Mouse (Mus musculus) stomach, adult 2 months (tissue): ENCODE measurements around the gene Zfp784. TPM values are rescaled to one million over a fixed set of nuclear protein-coding genes. Genes with fewer than 3 reads are reported as not detected.

ENCODE experiments used
- polyA plus RNA-seq: library from polyadenylated mRNA; depleted of rRNA; stranded (reverse); fragments of >200 nt; gene quantifications from 2 replicates; pipeline ENCODE4 v1.2.3, GENCODE M21; 2012; rRNA removed

The Zfp784 gene
- polyA plus RNA-seq: 2.6 and 2.8 TPM in 2 replicates

DNA sequence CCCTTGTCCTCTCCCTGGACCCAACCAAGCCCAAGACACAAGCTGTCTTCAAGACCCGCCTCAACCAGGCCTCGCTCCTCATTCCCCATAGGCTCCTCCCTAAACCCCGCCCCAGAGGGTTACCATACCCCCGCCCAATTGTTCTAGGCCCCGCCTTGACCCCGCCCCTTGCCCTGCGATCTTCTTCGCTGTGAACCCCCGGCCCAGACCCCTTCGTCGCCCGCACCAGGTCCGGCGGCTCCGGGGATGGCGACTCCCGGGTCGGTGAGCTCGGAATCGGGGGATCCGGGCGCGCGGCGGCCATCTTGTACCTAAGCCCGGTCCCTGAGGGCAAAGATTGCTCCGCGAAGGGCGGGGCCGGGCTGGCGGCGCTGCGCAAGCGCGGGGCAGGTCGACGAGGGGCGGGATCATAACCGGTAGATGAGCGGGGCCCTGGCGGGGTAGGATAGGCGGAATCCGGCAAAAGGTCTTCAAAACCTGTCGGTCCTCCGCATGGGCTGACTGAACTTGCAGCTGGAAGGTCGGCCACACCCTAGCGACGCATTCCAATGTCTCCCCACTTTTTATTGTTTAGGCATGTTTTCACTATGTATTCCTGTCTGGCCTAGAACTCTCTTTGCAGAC, at the start of gene Zfp784:
Zfp784 (minus strand) TSS at position 338 of the 624 bp plus-strand sequence.

DNA sequence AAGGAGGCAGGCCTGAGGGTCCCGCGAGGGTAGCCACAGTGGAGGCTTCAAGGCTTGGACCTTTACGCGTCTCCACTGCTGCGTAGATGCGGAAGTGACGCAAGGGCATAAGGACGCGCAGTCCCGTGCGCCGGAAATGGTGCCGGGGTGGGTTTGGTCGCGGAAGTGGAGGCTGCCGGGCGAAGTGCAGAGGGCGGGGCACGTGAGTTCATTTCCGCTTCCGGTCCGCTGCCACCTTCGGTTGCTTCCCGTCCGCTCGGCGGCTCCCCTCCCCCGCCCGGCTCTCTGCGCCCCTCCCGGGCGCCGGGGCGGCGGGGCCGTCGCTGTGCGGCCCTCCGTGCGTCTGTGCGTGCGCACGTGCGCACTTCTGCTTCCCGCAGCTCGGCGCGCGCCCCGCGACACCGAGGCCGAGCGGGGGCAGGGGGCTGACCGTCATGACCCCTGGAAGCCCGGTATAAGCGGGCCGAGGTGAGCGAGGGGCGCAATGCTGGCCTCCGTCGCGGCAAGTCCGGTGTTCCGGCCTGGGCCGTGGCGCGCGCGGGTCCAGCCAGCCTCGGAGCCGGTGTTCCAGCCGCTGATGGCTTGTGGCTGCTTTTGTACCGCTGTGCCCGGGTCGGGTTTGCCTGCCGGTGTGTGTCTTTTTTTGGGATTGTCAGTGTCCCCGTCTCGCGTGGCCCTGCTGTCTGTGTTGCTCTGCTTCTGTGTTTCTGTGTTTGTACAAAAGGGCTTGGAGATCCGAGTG, 41.9 kb upstream of the Zfp784 start, which contains the start of gene Epn1:
Epn1 (plus strand) TSS at position 226 of the 742 bp plus-strand sequence.

DNA sequence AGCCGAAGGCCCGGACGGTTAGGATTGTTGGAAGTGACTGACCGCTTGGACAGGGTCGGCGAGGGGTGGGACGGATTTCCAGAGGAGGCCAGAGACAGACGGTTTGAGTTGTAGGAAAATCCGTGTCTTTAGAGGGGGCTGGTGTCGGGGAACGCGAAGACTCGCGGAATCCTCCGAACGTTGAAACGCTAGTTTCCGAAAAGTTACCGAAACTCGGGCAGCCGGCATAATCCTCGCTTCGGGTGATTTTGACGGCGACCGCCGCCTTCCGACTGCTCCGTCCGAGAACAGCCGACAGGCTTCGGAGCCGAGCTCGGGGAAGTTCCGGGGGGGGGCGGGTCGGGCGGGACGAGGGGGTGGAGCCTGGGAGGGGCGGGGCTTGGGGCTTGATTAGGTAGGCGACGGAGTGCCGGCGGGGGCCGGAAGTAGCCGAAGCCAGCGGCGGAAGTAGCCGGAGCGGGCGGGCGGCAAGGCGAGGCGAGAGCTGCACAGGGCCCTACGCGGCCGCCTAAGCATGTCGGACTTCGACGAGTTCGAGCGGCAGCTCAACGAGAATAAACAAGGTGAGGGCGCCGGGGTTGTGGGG, 23.6 kb upstream of the Zfp784 start, which contains the start of gene U2af2:
U2af2 (plus strand) TSS at position 370 of the 586 bp plus-strand sequence.

DNA sequence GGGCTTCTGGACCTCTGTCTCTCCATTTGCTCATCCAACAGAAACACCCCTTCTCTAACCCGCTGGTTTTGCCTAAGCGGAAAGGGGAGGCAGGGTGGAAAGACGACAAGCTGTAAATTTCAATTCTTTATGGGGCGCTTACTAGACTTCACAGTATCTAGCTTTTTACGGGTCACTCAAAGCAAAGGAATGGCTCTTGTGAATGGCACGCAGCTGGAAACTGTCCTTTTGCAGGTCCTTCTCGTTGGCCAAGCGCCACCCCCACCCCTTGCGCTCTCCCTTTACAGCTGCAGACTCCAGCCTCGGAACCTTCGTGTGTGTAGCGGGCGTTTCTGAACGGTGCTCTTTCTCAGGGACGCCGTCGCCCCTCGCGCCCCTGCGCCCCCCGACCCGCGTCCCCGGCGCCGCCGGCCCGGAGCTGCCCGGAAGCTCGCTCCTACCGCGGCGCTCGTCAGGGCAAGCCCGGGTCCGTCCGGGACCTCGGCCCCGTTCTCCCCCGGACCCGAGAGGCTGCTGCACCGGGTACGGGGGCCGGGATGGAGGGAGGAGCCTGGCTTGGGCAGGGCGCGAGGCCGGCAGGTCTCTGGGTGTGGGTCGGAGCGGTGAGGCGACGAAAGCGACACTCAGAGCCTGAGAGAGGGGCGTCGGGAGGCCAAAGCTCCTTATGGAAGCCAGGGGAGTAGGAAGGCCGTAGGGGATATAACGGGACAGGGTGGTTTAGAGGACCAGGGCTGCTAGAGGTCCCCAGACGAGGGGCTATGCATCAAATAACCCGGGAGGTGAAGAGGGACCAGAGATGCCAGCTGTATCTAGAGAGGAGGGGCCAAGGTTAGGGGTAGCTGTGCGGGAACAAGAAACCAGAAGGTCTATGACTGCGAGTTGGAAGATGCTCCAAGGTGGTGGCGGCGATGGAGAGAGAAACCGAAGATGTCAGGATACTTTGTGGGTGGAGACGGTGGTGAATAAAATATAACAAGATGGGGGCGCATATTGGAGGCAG, 13.2 kb upstream of the Zfp784 start, which contains the start of gene Zfp580:
Zfp580 (plus strand) TSS at position 346 of the 1,000 bp plus-strand sequence.

DNA sequence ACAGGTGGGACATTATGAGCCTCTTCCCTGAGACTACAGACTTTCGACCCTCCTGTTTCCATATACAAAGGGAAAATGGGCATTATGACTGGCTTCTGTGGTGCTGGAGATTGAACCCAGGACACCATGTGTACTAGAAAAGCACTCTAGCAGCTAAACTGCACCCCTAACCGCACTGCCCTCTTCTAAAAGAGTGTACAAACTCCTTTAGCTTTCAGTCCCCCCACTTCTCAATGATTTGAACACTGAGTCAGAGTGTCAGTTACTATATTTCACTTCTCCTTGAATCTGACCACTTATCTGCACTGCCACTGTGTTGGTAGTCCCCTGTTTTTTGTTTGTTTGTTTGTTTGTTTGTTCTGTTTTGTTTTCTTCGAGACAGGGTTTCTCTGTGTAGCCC, 4.4 kb downstream of the Zfp784 start, which contains the start of gene 4632433K11Rik:
4632433K11Rik (plus strand) TSS at position 301 of the 400 bp plus-strand sequence.

DNA sequence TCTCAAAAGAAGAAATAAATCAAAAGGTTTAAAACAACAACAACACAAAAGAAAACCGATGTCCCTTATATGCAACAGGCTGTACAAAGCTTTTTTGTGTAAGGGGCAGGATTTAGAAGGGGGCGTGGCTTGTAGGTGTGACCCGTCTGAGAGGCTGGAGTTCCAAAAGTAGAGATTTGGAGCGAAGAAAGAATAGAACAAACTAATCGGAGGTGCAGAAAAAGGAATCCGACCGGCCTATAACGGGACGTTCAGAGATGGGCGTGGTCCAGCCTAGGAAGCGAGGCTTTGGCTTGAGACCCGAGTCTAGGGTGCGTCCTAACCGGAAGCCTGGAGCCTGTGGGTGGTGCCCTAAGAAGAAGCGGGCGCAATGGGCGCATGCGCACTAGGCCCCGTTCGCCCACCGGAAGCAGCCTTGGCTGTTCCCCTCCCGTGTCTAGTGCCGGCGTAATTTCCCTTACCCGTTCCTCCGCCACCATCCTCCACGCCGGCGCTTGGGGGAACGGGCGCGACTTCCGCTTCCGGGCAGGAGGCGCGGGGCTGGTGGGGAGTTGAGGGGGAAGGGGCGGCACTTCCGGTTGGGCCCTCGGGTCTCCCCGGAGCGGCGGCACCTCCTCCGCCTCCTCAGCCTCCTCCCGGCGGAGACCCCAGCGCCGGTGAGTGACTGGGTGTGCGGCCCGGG, 18.1 kb downstream of the Zfp784 start, which contains the start of the genes Zfp865 and Ccdc106:
Zfp865 (plus strand) TSS at position 377 of the 682 bp plus-strand sequence.
Ccdc106 (plus strand) TSS at position 554 of the 682 bp plus-strand sequence.

DNA sequence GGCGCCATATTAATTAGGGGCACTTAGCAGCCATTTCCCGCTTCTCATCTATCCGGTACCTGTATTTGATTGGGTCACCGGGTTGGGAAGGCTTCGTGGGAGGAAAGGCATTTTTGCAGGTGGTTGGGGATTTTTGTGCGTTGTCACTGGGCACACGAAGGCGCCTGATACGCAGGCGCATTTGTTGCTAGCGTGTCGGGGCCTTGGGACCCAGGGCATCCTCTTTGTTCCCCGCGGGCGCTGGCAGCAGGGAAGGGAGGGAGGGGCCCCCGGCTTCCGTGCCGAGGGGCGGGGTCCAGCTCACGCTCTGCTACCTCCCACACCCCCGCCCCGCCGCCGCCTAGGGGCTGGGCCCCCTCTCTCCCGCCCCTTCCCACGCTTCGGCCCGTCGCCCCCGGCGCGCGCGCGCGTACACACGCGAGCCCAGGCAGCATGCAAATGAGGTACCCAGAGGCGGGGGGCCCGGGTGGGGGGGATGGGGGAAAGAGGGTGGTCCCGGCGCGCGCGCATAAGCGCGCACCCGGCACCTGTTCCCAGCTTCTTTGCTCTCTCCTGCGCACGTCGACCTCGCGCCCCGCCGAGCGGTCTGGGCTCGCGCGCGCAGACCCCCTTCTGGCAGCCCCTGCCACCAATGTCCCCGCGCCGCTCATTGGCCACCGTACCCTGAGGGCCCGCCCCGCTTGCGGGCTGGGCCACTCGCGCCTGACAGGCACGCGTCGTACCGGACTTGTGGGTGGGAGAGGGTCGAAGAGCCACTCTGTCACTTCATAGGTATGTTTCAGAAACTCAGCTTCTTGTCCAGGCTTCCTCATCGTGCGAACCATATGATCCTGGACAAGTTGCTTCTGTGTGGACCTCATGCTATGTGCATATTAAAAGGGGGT, 22.9 kb downstream of the Zfp784 start, which contains the start of gene Gm44973:
Gm44973 (plus strand) TSS at position 379 of the 884 bp plus-strand sequence.

DNA sequence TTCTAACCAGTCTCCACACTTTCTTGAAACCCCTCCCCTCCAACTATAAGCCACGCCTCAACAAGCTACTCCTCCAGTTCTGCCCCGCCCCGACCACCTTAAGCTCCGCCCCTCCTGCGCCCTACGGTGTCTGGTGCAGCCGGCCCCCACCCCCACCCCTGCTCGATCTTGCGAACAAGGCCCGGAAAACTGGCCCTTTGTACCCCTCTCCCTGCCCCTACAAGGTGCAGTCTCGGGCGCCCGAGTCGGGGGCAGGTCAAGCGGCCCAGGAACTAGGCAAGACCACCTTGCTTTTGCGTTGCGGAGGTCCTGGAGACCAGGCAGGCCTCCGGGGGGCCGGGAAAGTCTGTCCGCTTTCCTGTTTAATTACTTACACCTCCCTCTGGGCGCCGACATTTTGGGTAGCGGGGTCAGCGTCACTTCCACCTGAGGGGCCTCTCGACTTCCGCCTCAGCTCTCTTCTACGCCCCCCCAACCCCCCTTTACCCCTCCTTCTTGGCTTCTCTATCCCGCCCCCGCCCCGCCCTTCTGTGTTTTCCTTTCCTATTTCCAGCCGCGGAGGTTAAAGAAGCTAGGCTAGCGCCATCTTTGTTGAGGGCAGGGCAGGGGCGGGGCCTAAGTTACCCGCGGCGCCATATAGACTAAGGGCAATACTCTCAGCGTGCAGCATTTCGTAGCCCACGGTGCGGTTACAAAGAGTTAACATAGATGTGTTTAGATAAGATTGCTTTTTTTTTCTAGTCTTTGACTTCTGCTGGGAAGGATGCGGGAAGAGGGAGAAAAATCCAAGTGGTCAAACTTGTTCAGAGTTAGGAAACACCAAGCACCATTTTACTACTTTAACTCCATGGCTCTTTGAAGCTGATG, 23.8 kb downstream of the Zfp784 start, which contains the start of the genes Zfp524 and Fiz1:
Zfp524 (plus strand) TSS at position 165 of the 867 bp plus-strand sequence.
Fiz1 (minus strand) TSS at position 447 of the 867 bp plus-strand sequence.

DNA sequence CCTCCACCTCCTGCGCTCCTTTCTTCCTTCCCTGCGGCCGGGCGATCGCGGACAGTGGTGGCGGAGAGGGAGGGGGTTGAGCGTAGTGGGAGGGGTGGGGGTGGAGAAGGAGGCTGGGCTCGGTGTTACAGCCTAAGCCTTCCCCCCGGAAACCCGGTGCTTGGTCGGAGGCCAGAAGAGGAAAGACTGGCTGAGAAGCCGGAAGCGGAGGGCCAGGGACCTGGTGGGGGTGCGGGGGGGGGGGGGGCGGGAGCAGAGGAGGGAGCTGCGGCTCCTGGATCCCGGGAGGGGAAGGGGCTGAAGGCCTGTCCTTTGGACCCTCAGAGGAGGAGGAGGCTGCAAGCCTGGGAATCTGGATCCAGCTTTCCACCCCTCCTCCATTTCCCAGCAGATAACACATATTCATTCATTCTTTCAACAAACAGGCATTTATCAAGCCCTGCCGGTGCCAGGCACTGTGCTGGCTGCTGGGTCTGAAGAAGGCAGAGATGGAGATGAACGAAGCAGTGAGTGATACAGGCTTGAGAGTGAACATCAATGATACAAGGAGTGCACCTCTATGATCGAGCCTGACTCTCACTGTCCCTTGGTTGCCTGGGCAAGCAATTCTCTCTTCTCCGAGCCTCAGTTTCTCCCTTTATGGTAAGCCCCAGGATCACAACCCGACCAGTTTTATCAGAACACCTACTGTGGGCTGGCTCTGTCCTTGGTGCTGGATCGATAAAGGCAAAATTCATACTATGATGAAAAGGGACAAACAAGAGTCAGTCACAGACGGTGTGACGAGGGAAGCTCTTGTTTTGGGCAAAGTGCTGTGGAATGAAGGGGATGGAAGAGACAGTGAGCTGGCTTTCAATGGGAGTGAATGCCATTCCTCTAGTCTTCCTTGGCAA, 42.0 kb downstream of the Zfp784 start, which contains the start of gene Zfp579:
Zfp579 (minus strand) TSS at position 156 of the 893 bp plus-strand sequence.

Other genes starting within 250 kb of the Zfp784 start
- gene Tmem238, start 248.8 kb downstream of the Zfp784 start, polyA plus RNA-seq: 157 and 379 TPM in 2 replicates
- gene Rpl28, start 245.6 kb downstream of the Zfp784 start, polyA plus RNA-seq: 174 and 224 TPM in 2 replicates
- gene Ube2s, start 225.9 kb downstream of the Zfp784 start, polyA plus RNA-seq: 106 and 114 TPM in 2 replicates
- gene Shisa7, start 193.8 kb downstream of the Zfp784 start, polyA plus RNA-seq: 0.68 and 1.5 TPM in 2 replicates
- 17.4 and 25.7 TPM in 2 replicates for gene Isoc2b, start 168.2 kb downstream of the Zfp784 start, polyA plus RNA-seq
- 12.8 and 15.9 TPM in 2 replicates for gene Isoc2a, start 161.3 kb downstream of the Zfp784 start, polyA plus RNA-seq
- 0.05 TPM in 1 of 2 replicates, not detected in the other for gene Gm36210, start 131.9 kb downstream of the Zfp784 start, polyA plus RNA-seq
- 13.0 and 16.4 TPM in 2 replicates for gene Zfp628, start 123.2 kb downstream of the Zfp784 start, polyA plus RNA-seq
- gene Nat14, start 116.4 kb downstream of the Zfp784 start, polyA plus RNA-seq: 5.5 and 7.6 TPM in 2 replicates
- 4.7 and 6.8 TPM in 2 replicates for gene Ssc5d, start 112.7 kb downstream of the Zfp784 start, polyA plus RNA-seq
- gene Sbk2, start 74.0 kb downstream of the Zfp784 start, polyA plus RNA-seq: 4.1 and 12.6 TPM in 2 replicates
- gene Sbk3, start 67.3 kb downstream of the Zfp784 start, polyA plus RNA-seq: 0.12 and 0.40 TPM in 2 replicates
- 58.0 and 73.6 TPM in 2 replicates for gene Zfp579, start 42.3 kb downstream of the Zfp784 start, polyA plus RNA-seq
- 21.3 and 34.0 TPM in 2 replicates for gene Zfp524, start 24.0 kb downstream of the Zfp784 start, polyA plus RNA-seq
- gene Fiz1, start 23.7 kb downstream of the Zfp784 start, polyA plus RNA-seq: 13.2 and 13.7 TPM in 2 replicates
- 0.17 TPM in 1 of 2 replicates, not detected in the other for gene Gm44973, start 22.9 kb downstream of the Zfp784 start, polyA plus RNA-seq
- 16.3 and 18.3 TPM in 2 replicates for gene Zfp865, start 18.1 kb downstream of the Zfp784 start, polyA plus RNA-seq
- 2.9 and 4.2 TPM in 2 replicates for gene Ccdc106, start 17.9 kb downstream of the Zfp784 start, polyA plus RNA-seq
- not detected in 2 replicates for gene 4632433K11Rik, start 4.3 kb downstream of the Zfp784 start, polyA plus RNA-seq
- gene Zfp580, start 13.1 kb upstream of the Zfp784 start, polyA plus RNA-seq: 13.4 and 37.9 TPM in 2 replicates
- gene U2af2, start 23.7 kb upstream of the Zfp784 start, polyA plus RNA-seq: 49.3 and 66.5 TPM in 2 replicates
- gene Epn1, start 41.8 kb upstream of the Zfp784 start, polyA plus RNA-seq: 186 and 241 TPM in 2 replicates
- not detected in 2 replicates for gene Rfpl4, start 78.5 kb upstream of the Zfp784 start, polyA plus RNA-seq
- gene Rasl2-9, start 87.5 kb upstream of the Zfp784 start, polyA plus RNA-seq: not detected in 2 replicates
- gene Vmn1r55, start 111.2 kb upstream of the Zfp784 start, polyA plus RNA-seq: not detected in 2 replicates
- not detected in 2 replicates for gene Vmn1r56, start 158.3 kb upstream of the Zfp784 start, polyA plus RNA-seq
- gene Vmn1r57, start 180.0 kb upstream of the Zfp784 start, polyA plus RNA-seq: not detected in 2 replicates